Mouse (Mus musculus): ENCODE data around the gene Erich4. TPM values are rescaled to one million over a fixed set of nuclear protein-coding genes. Genes with fewer than 3 reads are reported as not detected.

Gene Erich4
- polyA plus RNA-seq (2012; rRNA removed): 23.6 and 36.5 TPM in 2 replicates

DNA sequence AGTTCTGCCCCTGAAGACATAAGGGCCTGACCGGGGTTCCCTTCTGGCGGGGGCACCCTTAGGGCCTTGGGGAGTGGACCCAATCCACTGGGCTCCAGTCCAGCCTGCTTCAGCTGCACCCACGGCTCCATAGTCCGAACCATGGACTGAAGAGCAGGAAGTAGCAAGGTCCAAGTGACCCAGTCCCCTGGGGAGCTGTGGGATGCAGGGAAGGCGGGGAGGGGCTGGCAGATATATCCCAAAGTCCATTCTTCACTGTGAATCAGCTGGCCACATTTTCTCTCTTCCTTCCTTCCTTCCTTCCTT is at the start of gene Erich4:
Gene Erich4, minus strand, starts transcription at position 187 of the 306 bp plus-strand sequence.
- WGBS: 26% methylated on average over 5 of the region's 5 CpGs
- no peak for DNase-seq (ENCODE audit: low read depth, low spot score)

DNA sequence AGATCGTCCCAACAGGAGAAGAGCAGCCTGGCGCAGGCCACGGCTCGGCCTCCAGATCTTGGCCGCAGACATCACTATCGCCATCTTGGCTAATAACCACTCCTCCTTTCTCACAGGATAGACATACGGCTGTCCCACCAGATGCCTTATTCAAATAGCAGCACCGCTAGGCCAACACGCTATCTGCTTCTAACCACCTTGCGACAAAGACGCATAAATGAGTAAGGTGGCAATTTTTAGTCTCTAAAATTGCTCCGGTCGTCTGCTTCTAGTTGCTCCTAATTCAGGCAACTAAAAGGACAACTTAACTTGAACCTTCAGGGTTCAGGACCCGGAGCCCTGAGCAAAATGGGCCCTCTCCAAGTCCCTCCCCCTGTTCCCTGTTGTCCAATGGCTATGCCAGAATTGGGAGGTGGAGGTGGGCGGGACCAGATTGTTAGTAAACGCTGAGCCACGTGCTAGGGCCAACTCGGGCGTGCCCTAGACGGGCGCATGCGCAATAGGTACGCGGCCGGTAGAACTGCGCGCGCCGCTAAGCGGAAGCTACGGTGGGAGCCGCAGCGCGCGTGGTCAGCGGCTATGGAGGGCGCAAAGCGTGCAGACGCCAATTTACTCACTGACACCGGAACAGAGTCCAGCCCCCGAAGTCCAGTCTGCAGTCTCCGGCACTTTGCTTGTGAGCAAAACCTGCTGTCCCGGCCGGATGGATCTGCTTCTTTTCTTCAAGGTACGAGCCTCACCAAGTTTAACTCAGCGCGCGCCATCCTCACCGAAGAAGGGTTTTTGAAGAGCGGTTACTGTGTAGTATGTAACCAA is 43.2 kb upstream of the Erich4 start, which contains the start of the genes Bckdha and Exosc5:
Gene Bckdha, minus strand, starts transcription at position 325 of the 816 bp plus-strand sequence.
Gene Exosc5, plus strand, starts transcription at position 508 of the 816 bp plus-strand sequence.
- under 1% methylated on average over 50 of the region's 50 CpGs for WGBS
- peak; percentile 98 for DNase-seq (ENCODE audit: low read depth, low spot score)

DNA sequence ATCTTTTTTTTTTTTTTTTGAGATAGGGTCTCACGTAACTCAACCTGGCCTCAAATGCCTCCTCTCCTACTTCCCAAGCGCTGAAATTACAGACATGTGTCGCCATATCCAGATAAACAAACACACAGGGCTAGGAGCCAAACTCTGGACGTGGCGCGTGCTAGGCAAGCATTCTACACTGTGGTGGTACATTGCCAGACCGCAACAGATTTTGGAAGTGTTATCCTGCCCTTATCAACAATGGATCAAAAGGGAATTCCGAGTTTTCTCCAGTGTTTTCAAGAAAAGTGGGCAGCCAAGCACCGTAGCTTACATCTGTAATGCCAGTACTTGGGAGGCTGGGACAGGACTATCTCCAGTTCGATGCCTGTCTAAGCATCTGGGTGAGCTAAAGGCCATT is 42.1 kb upstream of the Erich4 start:
- WGBS: 22% methylated on average over 10 of the region's 10 CpGs
- no peak for DNase-seq (ENCODE audit: low read depth, low spot score)

DNA sequence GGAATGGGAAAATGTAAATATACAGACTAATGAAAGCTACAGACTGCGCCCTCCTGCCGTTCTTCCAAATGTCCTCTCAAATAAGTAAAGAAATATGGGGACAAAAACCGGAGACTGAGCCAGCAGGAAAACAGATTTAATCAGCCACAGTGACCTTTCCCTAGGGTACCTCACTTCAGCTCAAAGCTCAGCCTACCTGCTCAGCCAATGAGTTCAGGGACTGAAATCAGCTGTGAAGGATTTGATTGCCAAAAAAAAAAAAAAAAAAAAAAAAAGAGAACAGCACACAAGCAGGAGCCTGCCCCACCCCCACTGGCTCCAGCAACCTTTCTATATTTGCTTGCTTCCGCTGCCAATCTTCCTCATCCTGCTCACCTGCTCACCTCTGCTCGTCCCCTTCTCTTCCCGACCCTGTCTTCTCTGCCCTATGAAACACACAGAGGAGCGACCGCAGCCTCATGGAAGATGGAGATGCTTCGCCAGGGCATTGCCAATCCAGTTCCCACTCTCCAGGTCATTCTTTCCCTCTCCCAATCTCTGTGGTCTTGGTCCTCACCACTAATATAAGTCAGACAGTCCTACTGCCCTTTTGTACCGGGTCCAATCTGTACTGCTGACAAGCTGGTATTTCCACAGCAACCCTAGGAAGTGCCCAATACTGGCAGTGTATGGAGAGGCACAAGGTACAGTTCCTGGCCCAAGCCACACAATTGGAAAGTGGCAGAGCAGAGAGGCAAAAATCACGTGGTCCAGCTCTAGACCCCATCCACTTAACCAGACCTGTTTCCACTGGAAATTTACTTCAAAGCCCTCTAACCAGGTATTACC is 40.1 kb upstream of the Erich4 start:
- WGBS: 55% methylated on average over 11 of the region's 11 CpGs
- no peak for DNase-seq (ENCODE audit: low read depth, low spot score)

DNA sequence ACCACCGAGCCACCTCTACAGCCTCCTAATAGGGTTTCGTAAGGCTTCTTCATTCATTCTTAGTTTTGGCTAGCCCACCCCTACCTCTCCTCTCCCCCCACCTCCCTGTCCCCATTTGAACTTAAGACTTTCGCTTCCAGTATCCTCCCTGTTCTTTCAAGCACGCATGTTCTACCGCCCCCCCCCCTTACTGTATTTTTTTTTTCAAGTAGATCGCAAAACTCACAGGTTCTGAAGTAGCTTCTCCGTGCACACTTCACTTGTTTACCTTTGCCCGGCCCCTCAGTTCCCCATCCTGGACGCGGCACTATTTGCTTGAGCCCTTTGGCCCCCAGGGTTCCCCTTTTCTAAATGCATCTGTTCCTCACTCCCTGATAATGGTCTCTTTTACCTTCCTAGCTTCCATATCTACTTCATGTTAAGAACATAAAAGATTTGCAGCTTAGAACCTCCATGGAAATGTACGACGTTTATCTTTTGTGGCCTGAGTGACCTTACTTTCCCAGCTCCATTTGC is 36.6 kb upstream of the Erich4 start:
- DNase-seq (ENCODE audit: low read depth, low spot score): no peak
- WGBS: 76% methylated on average over 12 of the region's 12 CpGs

DNA sequence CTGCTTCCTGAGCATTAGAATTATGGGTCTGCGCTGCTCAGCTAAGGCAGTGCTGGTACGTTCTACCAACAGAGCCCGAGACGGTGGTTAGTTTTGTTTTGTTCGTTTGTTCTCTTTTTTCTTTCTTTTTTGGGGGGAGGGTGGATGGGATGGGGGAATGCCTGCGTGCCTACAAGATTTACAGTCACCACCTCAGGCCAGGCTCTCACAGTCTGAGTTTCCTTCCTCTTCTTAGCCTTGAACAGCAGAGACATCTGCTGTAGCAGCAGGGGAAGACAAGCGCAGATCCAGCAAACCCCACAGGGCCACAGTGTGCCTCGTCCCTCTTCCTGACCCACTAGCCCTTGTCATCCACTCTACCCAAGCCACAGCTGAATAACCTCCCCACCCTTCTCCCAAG is 35.6 kb upstream of the Erich4 start:
- 92% methylated on average over 8 of the region's 8 CpGs for WGBS

DNA sequence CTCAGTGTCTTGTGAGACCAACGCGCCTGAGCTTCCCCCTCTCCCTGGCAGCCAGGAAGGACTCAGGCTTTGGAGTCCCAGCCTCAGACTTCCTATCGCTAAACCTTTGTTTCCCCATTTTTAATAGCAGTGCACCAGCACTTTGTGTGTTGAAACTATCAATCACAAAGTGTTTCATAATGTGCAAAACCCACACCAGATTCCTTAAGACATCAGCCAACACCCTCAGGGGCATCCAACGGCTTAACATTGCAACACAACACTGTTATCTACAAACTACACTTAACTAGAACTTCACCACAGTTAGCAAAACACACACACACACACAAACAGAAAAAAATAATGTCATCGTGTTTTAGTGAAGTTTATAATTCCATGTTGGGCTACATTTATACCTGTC is 34.1 kb upstream of the Erich4 start:
- DNase-seq (ENCODE audit: low read depth, low spot score): no peak
- WGBS: 71% methylated on average over 5 of the region's 5 CpGs

More for the DNA sequence above, 35.6 kb upstream of the Erich4 start:
- DNase-seq (ENCODE audit: low read depth, low spot score): no peak

DNA sequence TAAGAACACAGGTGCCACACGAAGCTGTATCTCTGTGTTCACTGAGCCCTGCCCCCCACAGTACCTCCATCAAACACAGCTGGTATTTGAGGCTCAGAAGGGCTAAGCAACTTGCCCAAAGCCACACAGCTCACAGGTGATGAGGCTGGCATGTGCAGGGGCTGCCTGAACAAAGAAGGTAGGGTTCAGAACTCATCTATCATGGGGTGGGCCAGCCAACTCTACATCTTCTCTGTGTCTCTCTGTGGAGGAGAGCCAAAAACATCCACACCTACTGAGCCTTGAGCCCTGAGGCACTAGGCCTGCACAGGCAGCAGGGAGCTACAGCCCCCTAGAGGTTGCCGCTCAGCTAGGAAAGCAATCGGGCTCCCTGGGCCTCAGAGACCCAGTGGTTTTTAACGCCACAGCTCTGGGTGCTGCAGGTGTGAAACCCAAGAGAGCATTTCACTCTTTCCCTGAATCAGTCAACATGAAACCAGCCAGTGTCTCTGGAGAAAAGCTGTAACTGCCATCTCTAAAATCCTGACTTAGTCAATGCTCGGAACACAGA is 32.0 kb upstream of the Erich4 start:
- WGBS: 65% methylated on average over 5 of the region's 5 CpGs
- DNase-seq (ENCODE audit: low read depth, low spot score): no peak

DNA sequence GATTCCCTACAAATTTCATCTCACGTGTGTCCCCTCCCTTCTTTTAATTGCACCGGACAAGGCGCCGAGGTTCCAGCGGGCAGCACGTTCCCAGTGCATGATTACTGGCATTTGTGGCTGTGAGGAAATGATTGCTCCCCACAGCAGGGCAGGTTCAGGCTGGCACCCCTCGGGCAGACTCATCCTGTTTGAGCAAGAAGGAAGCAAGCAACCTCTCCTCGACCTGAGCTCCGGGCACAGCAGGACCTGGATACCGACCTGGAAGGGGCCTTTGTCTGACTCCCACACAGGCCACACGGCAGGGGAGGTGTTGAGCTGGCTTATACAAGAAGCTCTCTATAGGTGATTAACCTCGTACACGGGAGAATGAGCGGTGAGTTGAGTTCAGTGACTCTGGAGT is 29.4 kb upstream of the Erich4 start:
- 70% methylated on average over 14 of the region's 14 CpGs for WGBS
- no peak for DNase-seq (ENCODE audit: low read depth, low spot score)

DNA sequence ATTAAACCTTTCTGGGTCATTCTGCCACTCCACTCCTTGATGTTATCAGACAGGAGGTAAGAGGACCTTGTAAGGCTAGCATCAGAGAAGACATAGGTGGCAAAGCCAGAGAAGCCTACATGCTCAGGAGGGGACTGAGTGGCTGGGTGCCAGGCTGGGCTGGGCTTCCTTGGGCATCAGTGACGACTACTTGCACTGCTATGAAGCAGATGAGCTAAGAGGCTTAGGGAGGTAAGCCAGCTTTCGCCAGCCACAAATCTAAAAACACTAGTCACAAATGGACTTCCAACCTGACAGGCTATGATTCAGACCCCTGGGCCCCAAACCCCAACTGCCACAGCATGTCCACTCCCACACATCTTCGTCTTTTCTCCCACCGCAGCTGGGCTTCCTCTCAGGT is 28.9 kb upstream of the Erich4 start:
- WGBS: 86% methylated on average over 4 of the region's 4 CpGs
- DNase-seq (ENCODE audit: low read depth, low spot score): no peak

DNA sequence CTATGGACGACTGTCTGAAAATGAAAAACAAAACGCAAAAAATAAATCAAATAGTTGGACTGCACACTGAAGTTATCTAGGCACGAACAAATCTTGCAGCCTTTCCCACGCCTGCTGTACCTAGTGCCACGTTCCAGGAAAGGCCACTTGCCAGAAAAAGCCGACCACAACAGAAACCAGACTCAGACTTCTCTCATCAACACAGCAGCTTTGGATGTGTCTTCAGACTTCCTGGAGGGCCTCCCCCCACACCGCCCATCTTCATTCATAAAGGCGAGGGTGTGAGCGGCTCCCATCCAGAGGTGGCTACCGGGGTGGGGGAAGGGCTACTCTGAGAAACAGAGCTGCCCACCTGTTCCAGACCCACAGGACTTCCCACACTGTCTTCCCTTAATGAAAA is 28.4 kb upstream of the Erich4 start:
- WGBS: 81% methylated on average over 10 of the region's 10 CpGs
- DNase-seq (ENCODE audit: low read depth, low spot score): no peak

DNA sequence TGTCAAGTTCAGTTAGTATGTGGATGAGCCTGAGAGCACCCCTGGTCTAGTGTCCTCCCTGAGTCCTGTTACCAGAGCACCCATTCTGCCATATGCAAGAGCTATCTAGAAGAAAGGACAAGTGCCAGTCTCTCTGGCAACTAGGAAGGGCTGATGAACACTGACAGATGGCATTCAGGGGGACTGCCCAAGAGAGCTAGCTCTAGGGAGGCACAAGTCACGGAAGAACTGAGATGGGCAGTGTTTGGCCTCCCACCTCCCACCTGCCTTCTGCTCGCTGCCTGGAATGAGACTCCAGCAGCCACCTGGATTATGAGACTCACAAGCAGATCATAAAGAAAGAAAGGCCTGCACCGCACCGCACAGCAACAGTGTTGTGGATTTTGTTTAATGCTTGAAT is 24.1 kb upstream of the Erich4 start:
- WGBS: 96% methylated on average over 4 of the region's 4 CpGs
- no peak for DNase-seq (ENCODE audit: low read depth, low spot score)

DNA sequence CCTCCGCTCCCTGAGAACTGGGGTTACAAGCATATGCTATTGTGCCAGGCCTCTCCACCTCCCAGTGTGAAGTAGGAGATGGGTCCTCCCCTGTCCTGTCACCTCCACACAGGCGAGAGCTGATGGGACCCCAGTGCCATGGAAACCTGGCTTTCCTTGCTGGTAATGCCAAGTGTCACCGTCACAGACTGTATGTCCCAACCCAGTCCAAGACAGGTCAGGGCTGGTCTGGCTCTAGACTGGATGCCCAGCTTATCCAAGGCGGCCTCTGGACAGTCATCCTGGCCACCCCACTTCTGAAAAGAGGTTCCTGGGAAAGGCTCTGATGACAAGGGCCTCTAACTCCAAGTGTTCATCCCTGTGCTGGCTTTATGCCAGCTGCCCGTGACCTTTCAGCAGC is 21.4 kb upstream of the Erich4 start:
- WGBS: 92% methylated on average over 5 of the region's 5 CpGs

DNA sequence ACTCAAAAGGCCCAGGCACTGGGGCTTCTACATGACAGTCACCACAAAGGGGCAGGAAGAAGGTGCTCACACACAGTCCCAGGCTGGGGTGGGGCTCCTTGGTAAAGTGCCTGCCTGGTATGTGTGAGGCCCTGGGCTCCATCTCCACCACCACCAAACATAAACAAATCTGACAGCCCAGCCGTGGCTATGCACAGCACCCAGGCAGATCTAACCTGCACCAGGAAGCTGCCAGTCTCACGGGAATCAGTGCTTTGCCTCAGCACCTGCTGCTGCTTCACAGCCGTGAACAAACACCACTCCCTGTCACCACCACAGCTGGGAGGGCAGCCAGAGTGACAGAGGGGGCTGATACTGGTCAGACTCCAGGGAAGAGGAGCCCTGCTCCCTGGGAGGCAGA is 20.7 kb upstream of the Erich4 start:
- WGBS: 11% methylated on average over 3 of the region's 3 CpGs
- no peak for DNase-seq (ENCODE audit: low read depth, low spot score)

More for the DNA sequence above, 21.4 kb upstream of the Erich4 start:
- DNase-seq (ENCODE audit: low read depth, low spot score): no peak

DNA sequence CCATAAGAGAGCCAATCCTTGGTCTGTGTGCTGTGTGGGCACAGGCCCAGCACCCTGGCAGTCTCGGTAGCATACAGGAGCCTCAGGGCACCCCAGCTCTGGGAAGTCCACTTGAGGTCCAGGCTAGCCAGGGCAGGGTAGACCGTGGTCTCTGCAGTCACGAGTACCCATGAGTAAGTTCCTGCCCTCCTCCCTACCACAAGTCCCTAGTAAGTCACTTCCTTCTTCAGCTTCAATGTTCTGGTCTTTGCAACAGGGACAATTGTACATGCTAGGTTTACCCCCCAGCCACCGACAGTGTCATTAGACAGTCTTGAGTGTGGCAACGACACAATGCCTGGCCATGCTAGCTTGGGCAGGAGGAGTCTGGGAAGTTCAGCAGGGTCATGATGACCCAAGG is 17.0 kb upstream of the Erich4 start:
- no peak for DNase-seq (ENCODE audit: low read depth, low spot score)
- 81% methylated on average over 5 of the region's 5 CpGs for WGBS

DNA sequence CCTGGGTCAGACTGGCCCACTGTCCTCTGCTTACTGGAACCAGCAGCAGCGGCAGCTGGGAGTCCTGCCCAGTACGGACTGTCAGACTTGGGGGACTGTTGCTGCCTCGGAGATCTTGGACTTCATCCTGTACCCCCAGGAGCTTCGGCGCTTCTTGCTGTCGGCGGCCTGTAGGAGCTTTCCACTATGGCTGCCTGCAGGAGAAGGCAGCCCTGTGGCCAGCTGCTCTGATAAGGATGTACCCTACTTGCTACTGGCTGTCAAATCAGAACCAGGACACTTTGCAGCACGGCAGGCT is 12.6 kb upstream of the Erich4 start:
- WGBS: 71% methylated on average over 8 of the region's 8 CpGs
- no peak for DNase-seq (ENCODE audit: low read depth, low spot score)

DNA sequence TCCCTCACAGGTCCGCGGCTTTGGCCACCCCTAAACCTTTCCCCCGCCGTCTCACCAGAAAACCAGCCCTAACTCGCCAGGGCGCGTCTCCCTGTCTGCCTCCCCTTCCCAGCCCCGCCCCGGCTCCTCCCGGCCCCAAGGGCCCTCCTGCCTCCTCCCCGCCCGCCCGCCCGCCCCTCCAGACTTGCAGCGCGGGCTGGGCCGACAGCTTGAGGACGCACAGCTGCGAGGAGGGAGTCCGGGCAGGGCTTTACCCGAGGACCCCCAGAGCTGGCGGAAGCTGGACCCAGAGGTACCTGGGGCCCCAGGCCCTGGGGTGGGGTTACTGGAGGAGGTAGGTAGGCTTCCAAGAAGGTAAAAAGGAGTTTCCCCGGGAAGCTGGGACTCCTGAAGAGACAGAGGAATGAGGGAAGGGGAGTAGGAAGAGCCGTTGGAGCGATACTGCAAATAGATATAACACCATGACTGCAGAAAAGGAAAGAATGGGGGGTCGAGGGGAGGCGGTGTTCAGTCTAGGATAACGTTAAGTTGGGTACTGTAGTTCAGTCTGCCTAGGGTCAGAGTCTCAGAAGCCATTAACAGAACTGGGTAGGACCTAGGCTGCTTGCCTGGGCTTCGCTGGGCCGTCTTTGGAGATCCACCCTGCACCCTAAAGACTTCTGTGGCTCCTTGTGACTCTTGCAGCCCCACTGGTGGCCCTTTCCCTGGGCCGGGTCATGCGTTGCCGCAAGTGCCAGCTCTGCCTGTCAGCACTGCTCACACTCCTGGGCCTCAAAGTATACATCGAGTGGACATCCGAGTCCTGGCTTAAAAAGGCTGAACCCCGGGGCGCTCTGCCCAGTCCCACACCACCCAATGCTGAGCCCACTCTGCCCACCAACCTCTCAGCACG is 12.0 kb upstream of the Erich4 start:
- no peak for DNase-seq (ENCODE audit: low read depth, low spot score)
- 15% methylated on average over 38 of the region's 38 CpGs for WGBS

DNA sequence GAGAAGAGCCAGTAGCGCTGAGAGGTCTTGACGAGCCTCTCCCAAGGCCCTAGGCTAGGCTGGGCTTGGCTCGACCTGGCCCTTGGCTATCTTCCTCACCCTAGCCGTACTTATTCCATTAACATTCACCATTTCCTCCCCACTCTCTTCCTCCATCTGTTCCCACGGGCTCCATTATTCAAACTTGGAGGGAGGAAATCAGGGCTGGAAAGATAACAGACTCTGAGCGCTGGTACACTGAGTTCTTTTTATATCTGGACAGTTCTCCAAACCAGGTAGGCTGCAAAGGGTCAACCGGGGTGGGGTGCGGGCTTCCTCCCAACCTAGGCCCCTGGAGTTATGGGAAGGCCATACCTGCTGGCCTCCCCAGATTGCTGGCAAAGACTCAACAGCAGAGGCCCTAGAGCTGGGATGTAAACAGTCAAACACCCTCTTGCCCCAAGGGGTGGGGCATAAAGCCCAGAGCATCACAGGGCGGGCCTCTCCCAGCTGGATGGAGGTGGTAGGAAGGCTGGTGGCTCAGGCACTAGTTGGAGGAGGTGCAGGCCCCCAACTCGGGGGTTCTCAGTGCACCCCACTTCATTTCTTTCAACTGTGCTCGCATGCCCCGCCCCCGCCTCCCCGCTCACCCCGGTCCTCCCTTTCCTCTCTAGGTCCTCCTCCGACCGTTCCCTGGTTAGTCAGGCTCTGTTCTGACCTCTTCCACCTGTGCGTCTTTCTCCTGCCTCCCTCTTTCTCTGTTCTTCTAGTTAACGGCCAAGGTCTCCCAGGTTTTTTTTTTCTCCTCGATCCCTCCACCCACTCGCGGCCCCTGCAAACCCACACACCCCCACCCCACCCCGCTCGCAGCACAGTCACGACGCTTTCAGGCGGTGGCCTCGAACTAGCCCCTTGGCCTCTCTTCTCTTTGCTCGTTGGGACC is 11.1 kb upstream of the Erich4 start, which contains the start of gene B3gnt8:
Gene B3gnt8, plus strand, starts transcription at position 146 of the 922 bp plus-strand sequence.
- no peak for DNase-seq (ENCODE audit: low read depth, low spot score)
- WGBS: 6% methylated on average over 29 of the region's 29 CpGs
